Mouse (Mus musculus): Measurements from ENCODE around the gene Prr7.
"Not testable (repeated sequence)": the region's sequence is repeated elsewhere in the genome, so short reads cannot be mapped to it uniquely, and the experiment has no call there.

Prr7 gene

GRCm38 (mm10) chr13:55464027-55464884, at the start of gene Prr7:
Prr7 (plus strand) TSS chr13:55464267.
- in situ Hi-C loops (cut with MseI, MboI), result no loop called here

GRCm38 (mm10) chr13:55414743-55415380, 49.2 kb upstream of the Prr7 start, which contains the start of gene Pfn3:
Pfn3 (minus strand) TSS chr13:55415232.
- in situ Hi-C loops (cut with MseI, MboI), result loop anchor here in 1 of 2 experiments (5.0 kb wide), 1 partner anchor 52 kb away; no protein-coding TSS in a partner anchor

- in situ Hi-C loops (cut with MseI, MboI), result loop anchor here in 1 of 2 experiments (5.0 kb wide), 1 partner anchor 49 kb away; no protein-coding TSS in a partner anchor
These were observed 46.1 kb upstream of the Prr7 start for GRCm38 (mm10) chr13:55418004-55418403.

GRCm38 (mm10) chr13:55419142-55419541, 44.9 kb upstream of the Prr7 start:
- in situ Hi-C loops (cut with MseI, MboI), result loop anchor here in 1 of 2 experiments (5.0 kb wide), 1 partner anchor 48 kb away; no protein-coding TSS in a partner anchor

GRCm38 (mm10) chr13:55420018-55420932, 43.8 kb upstream of the Prr7 start:
- in situ Hi-C loops (cut with MseI, MboI), result no loop called here

GRCm38 (mm10) chr13:55420933-55421800, 42.9 kb upstream of the Prr7 start:
- in situ Hi-C loops (cut with MseI, MboI), result no loop called here

- in situ Hi-C loops (cut with MseI, MboI), result no loop called here
These were observed 37.5 kb upstream of the Prr7 start, which contains the start of gene F12 for GRCm38 (mm10) chr13:55426613-55427012. F12 (minus strand) TSS chr13:55426793.

- in situ Hi-C loops (cut with MseI, MboI), result no loop called here
These were observed 34.7 kb upstream of the Prr7 start for GRCm38 (mm10) chr13:55429226-55429888.

- in situ Hi-C loops (cut with MseI, MboI), result no loop called here
These were observed 33.5 kb upstream of the Prr7 start for GRCm38 (mm10) chr13:55430566-55430965.

GRCm38 (mm10) chr13:55431889-55432685, 32.0 kb upstream of the Prr7 start:
- in situ Hi-C loops (cut with MseI, MboI), result no loop called here

- in situ Hi-C loops (cut with MseI, MboI), result not testable (repeated sequence)
These were observed 26.9 kb upstream of the Prr7 start for GRCm38 (mm10) chr13:55437111-55437629.

GRCm38 (mm10) chr13:55443799-55444285, 20.2 kb upstream of the Prr7 start:
- in situ Hi-C loops (cut with MseI, MboI), result no loop called here

- in situ Hi-C loops (cut with MseI, MboI), result no loop called here
These were observed 19.7 kb upstream of the Prr7 start for GRCm38 (mm10) chr13:55444286-55444936.

GRCm38 (mm10) chr13:55444937-55445315, 19.1 kb upstream of the Prr7 start, which contains the start of gene Grk6:
Grk6 (plus strand) TSS chr13:55445072.
- in situ Hi-C loops (cut with MseI, MboI), result no loop called here

- in situ Hi-C loops (cut with MseI, MboI), result no loop called here
These were observed 18.5 kb upstream of the Prr7 start for GRCm38 (mm10) chr13:55445361-55446091.

- in situ Hi-C loops (cut with MseI, MboI), result no loop called here
These were observed 17.5 kb upstream of the Prr7 start for GRCm38 (mm10) chr13:55446483-55447105.

- in situ Hi-C loops (cut with MseI, MboI), result no loop called here
These were observed 16.5 kb upstream of the Prr7 start for GRCm38 (mm10) chr13:55447543-55447943.

Data from mouse trophoblast stem cell (cell line).